Mouse (Mus musculus): ENCODE results near the gene Vmn1r51. TPM values are rescaled to one million over a fixed set of nuclear protein-coding genes. Genes with fewer than 3 reads are reported as not detected.
"Not testable (repeated sequence)": the region's sequence is repeated elsewhere in the genome, so short reads cannot be mapped to it uniquely, and the experiment has no call there.

Gene Vmn1r51
- polyA plus RNA-seq (2016; fragmentation: Nextera tagmentation; extraction: Ambion mirVana), result not detected in 2 replicates

- H3K36me3 ChIP-seq (replicated peaks); H3K9me3 ChIP-seq; H3K9ac ChIP-seq; H3K27me3 ChIP-seq; H3K4me3 ChIP-seq (replicated peaks); ATAC-seq (ENCODE audit: low FRiP score); H3K4me1 ChIP-seq; H3K4me2 ChIP-seq; H3K27ac ChIP-seq: not testable (repeated sequence)
- 96% methylated on average over 1 of the region's 1 CpGs for whole genome bisulfite sequencing
Observed at GRCm38 (mm10) chr6:90122296-90122695, at the start of gene Vmn1r51. Vmn1r51 (plus strand) TSS chr6:90122596.

DNA sequence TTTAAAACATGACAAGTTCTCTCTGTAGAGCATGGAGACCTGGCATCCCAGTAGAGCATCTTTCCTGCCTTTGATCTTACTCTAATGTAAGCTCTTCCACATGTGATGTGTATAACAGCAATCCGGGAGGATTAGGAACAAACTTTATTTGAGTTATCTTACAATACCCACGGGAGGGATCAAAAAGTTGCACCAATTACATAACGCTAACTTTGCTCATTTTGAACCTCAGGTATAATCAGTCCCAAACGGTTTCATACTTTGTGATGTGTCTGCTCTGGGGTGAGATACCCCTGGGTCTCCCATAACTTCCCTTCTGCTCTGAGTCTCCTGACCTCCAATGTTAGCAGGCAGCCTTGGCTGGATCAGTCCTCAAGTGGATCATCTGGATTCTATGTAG is 44.0 kb upstream of the Vmn1r51 start, which contains the start of gene Vmn1r49:
Gene Vmn1r49 (minus strand): TSS at position 101 of the 400 bp plus-strand sequence.
- no peaks in the 10 kb centered on the region for H3K27me3 ChIP-seq
- no peak within 1 kb of the TSS for H3K9ac ChIP-seq
- no peak for ATAC-seq (ENCODE audit: low FRiP score)
- no peak within 1 kb of the TSS for H3K4me2 ChIP-seq
- H3K27ac ChIP-seq, result no peak within 1 kb of the TSS
- H3K4me1 ChIP-seq, result no peaks in the 10 kb centered on the region
- no peak within 1 kb of the TSS for H3K4me3 ChIP-seq (replicated peaks)
- whole genome bisulfite sequencing, result 83% methylated on average over 4 of the region's 4 CpGs
- peaks cover 20% of the 10 kb centered on the region; the same call in 1 of the 2 replicates for H3K9me3 ChIP-seq
- no peaks in the 10 kb centered on the region for H3K36me3 ChIP-seq (replicated peaks)

GRCm38 (mm10) chr6:90100566-90100965 is 21.8 kb upstream of the Vmn1r51 start:
- ATAC-seq (ENCODE audit: low FRiP score), result no peak
- Histone ChIP-seq H3K4me2 (no peak overlapping the region), H3K27ac (no peak overlapping the region), H3K9me3 (0 out of 2 replicates have a peak, but pooled peaks cover 12% of the 10 kb centered on the region), H3K9ac (no peak overlapping the region), H3K36me3 (replicated peaks) (no peaks in the 10 kb centered on the region), H3K4me1 (no peaks in the 10 kb centered on the region), H3K4me3 (replicated peaks) (no peak overlapping the region), H3K27me3 (no peaks in the 10 kb centered on the region)
- 94% methylated on average over 2 of the region's 2 CpGs for WGBS

DNA sequence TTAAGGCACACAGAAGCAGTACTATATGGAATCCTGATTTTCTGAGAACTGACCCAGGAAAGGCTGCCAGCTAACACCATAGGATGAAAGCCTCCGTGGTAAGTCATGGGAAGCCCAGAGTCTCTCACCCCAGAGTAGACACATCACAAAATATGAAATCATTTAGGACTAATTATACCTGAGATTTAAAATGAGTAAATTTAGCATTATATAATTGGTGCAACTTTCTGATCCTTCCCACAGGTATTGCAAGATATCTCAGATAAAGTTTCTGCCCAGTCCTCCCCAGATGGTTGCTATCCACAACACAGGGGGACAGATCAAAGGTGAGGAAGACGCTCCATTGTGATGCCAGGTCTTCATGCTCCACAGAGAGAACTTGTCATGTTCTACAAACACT is 21.3 kb upstream of the Vmn1r51 start, which contains the start of gene Vmn1r50:
Gene Vmn1r50 (plus strand): TSS at position 301 of the 400 bp plus-strand sequence.
- Histone ChIP-seq H3K27ac (no peak within 1 kb of the TSS), H3K9me3 (0 out of 2 replicates have a peak, but pooled peaks cover 12% of the 10 kb centered on the region), H3K9ac (no peak within 1 kb of the TSS), H3K27me3 (no peaks in the 10 kb centered on the region), H3K4me3 (replicated peaks) (no peak within 1 kb of the TSS), H3K4me2 (no peak within 1 kb of the TSS), H3K36me3 (replicated peaks) (no peaks in the 10 kb centered on the region), H3K4me1 (no peaks in the 10 kb centered on the region)
- WGBS, result 61% methylated on average over 2 of the region's 2 CpGs
- no peak for ATAC-seq (ENCODE audit: low FRiP score)

- H3K9me3 ChIP-seq, result peaks cover 3% of the 10 kb centered on the region; the same call in 1 of the 2 replicates
- 86% methylated on average over 3 of the region's 3 CpGs for WGBS
- H3K4me2 ChIP-seq, result no peak overlapping the region
- ATAC-seq (ENCODE audit: low FRiP score), result no peak
- H3K4me3 ChIP-seq (replicated peaks), result no peak overlapping the region
- no peak overlapping the region for H3K9ac ChIP-seq
- no peaks in the 10 kb centered on the region for H3K36me3 ChIP-seq (replicated peaks)
- no peaks in the 10 kb centered on the region for H3K4me1 ChIP-seq
- H3K27me3 ChIP-seq, result no peaks in the 10 kb centered on the region
- no peak overlapping the region for H3K27ac ChIP-seq
Observed at GRCm38 (mm10) chr6:90160139-90160538, 37.7 kb downstream of the Vmn1r51 start.

DNA sequence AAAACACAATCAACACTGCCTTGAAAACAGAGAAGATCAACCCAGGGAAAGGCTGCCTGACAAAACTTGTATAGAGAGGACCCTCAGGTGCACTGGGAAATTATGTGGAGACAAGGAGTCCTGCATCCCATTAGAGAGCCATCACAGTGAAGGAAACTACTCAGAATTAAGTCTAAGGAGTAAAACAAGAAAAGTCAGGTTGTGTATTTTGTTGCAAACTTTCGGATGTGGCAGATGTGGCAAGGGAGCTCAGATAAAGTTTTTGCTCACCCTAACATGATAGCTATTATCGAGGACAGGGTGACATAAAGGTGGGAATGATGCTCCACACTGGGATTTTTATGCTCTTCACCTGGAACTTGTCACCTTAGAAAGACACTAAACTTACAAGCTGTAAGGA is 52.1 kb downstream of the Vmn1r51 start, which contains the start of gene Vmn1r52:
Gene Vmn1r52 (plus strand): TSS at position 301 of the 400 bp plus-strand sequence.
- no peak within 1 kb of the TSS for H3K4me3 ChIP-seq (replicated peaks)
- ATAC-seq (ENCODE audit: low FRiP score), result no peak
- no peaks in the 10 kb centered on the region for H3K4me1 ChIP-seq
- H3K4me2 ChIP-seq, result no peak within 1 kb of the TSS
- H3K9me3 ChIP-seq, result peaks cover 9% of the 10 kb centered on the region; the same call in 1 of the 2 replicates
- no peak within 1 kb of the TSS for H3K27ac ChIP-seq
- H3K36me3 ChIP-seq (replicated peaks), result no peaks in the 10 kb centered on the region
- WGBS, result 74% methylated on average over 2 of the region's 2 CpGs
- H3K27me3 ChIP-seq, result no peaks in the 10 kb centered on the region
- H3K9ac ChIP-seq, result no peak within 1 kb of the TSS

Other genes with a start within 250 kb of the Vmn1r51 start
- gene Vmn1r42, start 246.2 kb upstream of the Vmn1r51 start, polyA plus RNA-seq (2016; fragmentation: Nextera tagmentation; extraction: Ambion mirVana), result not detected in 2 replicates
- gene Vmn1r43, start 246.2 kb upstream of the Vmn1r51 start, polyA plus RNA-seq (2016; fragmentation: Nextera tagmentation; extraction: Ambion mirVana), result not detected in 2 replicates
- not detected in 2 replicates for gene Vmn1r44, start 238.9 kb upstream of the Vmn1r51 start, polyA plus RNA-seq (2016; fragmentation: Nextera tagmentation; extraction: Ambion mirVana)
- gene Vmn1r45, start 182.0 kb upstream of the Vmn1r51 start, polyA plus RNA-seq (2016; fragmentation: Nextera tagmentation; extraction: Ambion mirVana), result not detected in 2 replicates
- not detected in 2 replicates for gene Vmn1r46, start 153.3 kb upstream of the Vmn1r51 start, polyA plus RNA-seq (2016; fragmentation: Nextera tagmentation; extraction: Ambion mirVana)
- gene Vmn1r47, start 106.4 kb upstream of the Vmn1r51 start, polyA plus RNA-seq (2016; fragmentation: Nextera tagmentation; extraction: Ambion mirVana), result not detected in 2 replicates
- not detected in 2 replicates for gene Vmn1r48, start 85.8 kb upstream of the Vmn1r51 start, polyA plus RNA-seq (2016; fragmentation: Nextera tagmentation; extraction: Ambion mirVana)
- not detected in 2 replicates for gene Vmn1r49, start 44.1 kb upstream of the Vmn1r51 start, polyA plus RNA-seq (2016; fragmentation: Nextera tagmentation; extraction: Ambion mirVana)
- gene Vmn1r50, start 21.2 kb upstream of the Vmn1r51 start, polyA plus RNA-seq (2016; fragmentation: Nextera tagmentation; extraction: Ambion mirVana), result not detected in 2 replicates
- gene Vmn1r52, start 52.2 kb downstream of the Vmn1r51 start, polyA plus RNA-seq (2016; fragmentation: Nextera tagmentation; extraction: Ambion mirVana), result not detected in 2 replicates
- gene V1ra8, start 80.2 kb downstream of the Vmn1r51 start, polyA plus RNA-seq (2016; fragmentation: Nextera tagmentation; extraction: Ambion mirVana), result not detected in 2 replicates
- gene Vmn1r53, start 101.8 kb downstream of the Vmn1r51 start, polyA plus RNA-seq (2016; fragmentation: Nextera tagmentation; extraction: Ambion mirVana), result not detected in 2 replicates
- gene Vmn1r54, start 123.7 kb downstream of the Vmn1r51 start, polyA plus RNA-seq (2016; fragmentation: Nextera tagmentation; extraction: Ambion mirVana), result not detected in 2 replicates
- not detected in 2 replicates for gene BC048671, start 178.6 kb downstream of the Vmn1r51 start, polyA plus RNA-seq (2016; fragmentation: Nextera tagmentation; extraction: Ambion mirVana)
- gene Chst13, start 202.6 kb downstream of the Vmn1r51 start, polyA plus RNA-seq (2016; fragmentation: Nextera tagmentation; extraction: Ambion mirVana), result not detected in 2 replicates
- not detected in 2 replicates for gene Uroc1, start 210.7 kb downstream of the Vmn1r51 start, polyA plus RNA-seq (2016; fragmentation: Nextera tagmentation; extraction: Ambion mirVana)
- 13.8 and 15.8 TPM in 2 replicates for gene Zxdc, start 246.9 kb downstream of the Vmn1r51 start, polyA plus RNA-seq (2016; fragmentation: Nextera tagmentation; extraction: Ambion mirVana)